Mouse (Mus musculus): ENCODE data around the gene Ints4.

DNA sequence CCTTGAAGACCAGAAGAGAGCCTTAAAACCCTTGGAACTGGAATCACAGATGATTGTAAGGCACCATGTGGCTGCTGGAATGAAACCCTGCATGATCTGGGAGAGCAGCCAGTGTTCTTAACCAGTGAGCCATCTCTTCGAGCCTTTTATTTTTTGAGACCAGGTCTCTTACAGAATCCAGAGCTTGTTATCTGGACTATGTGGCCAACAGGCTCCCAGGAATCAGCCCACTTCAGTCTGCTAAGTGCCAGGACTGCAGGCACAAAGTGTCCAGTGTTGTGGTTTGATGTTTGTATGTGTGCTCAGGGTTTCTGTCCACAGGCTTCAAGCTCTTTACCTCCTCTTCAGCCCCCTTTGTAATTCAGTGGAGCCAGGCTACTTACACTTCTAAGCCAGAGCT is 34.0 kb downstream of the Ints4 start:
- TF ChIP-seq CTCF (IDR thresholded peaks at IDR 0.05; ENCODE audit: control insufficient read depth, insufficient read depth, low read length) (no peak), POLR2A (IDR thresholded peaks at IDR 0.05; ENCODE audit: borderline replicate concordance, control insufficient read depth, low read depth, low read length) (no peak)
